Mouse (Mus musculus): ENCODE measurements around the gene Ppp1r10.

The Ppp1r10 gene

GRCm38 (mm10) chr17:35903343-35903991 is 12.8 kb upstream of the Ppp1r10 start:
- DNase-seq (ENCODE audit: low read depth) = no peak

- DNase-seq (ENCODE audit: low read depth) = no peak
Measured at GRCm38 (mm10) chr17:35903992-35904355, 12.3 kb upstream of the Ppp1r10 start.

GRCm38 (mm10) chr17:35905587-35905986 is 10.6 kb upstream of the Ppp1r10 start:
- DNase-seq (ENCODE audit: low read depth) = no peak

DNA sequence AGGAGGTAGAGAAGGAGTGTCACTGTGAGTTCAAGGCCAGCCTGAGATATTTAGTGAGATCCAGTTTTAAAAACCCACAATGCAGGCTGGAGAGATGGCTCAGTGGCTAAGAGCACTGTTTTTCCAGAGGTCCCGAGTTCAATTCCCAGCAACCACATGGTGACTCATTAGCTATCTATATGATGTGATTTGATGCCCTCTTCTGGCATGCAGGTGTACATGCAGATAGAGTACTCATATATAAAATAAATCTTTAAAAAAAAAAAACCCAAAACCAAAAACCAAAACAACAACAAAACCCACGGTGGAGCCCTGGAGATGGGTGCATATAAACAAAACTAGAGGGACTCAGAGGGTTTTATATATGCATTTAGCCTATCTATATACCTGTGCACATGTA is 8.6 kb upstream of the Ppp1r10 start:
- DNase-seq (ENCODE audit: low read depth) = no peak

DNA sequence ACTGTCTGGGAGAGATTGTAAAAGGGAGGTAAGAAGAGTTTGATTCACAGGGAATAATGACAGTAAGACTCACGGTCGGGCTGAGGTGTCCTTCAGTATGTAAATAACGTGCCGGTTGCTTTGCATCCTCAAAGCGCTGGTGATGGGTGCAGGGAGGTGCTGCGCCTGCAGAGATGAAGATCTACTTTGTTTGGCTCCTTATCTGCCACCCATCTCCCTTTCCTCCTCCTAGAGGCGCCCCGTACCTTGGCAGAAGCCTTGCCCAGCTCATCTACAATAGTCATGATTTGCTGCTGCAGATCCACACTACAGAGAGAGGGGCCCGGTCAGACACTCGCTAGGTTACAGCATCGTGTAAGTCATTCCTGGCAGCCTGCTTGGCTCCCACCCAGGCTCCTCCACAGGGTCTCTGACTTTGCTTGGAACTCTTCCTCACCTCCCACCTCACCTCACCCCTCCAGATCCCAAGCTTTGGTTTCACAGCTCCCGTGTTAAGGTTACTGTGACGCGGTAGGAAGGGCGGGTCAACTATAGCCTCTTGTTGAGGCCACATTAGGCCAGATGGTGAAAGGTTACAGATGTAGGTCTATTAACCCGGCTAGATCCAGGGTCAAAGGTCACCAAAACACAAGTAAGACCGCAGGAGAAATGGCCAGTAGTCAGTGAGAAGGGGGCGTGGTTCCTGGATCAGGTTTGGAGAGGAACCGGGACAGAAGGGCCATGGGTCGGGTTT is 6.9 kb upstream of the Ppp1r10 start:
- DNase-seq (ENCODE audit: low read depth) = no peak

DNA sequence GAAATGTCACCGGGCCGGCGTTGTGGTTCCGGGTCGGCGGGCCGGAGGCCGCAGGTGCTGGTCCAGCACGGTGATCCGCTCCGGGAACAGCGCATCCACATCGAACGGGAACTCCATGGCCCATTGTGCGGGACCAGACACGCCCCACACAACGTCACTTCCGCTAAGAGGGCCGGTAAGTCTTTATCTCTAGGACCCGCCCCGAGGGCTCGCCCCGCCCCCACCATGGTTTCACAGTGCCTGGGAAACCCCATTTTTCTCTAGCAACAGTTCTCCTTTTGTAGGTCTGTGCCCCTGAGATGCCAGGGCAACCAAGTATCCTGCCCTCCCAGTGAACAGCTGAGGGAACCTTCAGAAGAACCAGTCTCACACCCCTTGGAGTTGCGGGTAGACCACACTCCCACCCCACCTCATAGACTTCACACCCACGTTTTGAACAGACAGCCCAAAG is 6.3 kb upstream of the Ppp1r10 start, which contains the start of gene Atat1:
Gene Atat1 (minus strand): TSS at position 157 of the 451 bp plus-strand sequence.
- peak; percentile 96 for DNase-seq (ENCODE audit: low read depth)

DNA sequence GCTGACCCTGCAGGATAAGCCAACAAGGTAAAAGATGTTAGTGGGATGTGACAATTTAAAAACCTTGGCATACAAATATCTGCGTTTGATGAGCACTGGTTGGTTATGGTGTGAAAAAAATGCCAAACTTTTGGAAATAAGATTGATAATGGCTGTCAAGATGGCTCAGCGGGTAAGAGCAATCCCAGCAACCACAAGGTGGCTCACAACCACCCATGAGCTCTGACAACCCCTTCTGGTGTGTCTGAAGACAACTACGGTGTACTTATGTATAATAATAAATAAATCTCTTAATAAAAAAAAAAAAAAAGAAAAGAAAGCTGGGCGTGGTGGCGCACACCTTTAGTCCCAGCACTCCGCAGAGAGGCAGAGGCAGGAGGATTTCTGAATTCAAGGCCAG is 1.3 kb upstream of the Ppp1r10 start:
- no peak for DNase-seq (ENCODE audit: low read depth)

DNA sequence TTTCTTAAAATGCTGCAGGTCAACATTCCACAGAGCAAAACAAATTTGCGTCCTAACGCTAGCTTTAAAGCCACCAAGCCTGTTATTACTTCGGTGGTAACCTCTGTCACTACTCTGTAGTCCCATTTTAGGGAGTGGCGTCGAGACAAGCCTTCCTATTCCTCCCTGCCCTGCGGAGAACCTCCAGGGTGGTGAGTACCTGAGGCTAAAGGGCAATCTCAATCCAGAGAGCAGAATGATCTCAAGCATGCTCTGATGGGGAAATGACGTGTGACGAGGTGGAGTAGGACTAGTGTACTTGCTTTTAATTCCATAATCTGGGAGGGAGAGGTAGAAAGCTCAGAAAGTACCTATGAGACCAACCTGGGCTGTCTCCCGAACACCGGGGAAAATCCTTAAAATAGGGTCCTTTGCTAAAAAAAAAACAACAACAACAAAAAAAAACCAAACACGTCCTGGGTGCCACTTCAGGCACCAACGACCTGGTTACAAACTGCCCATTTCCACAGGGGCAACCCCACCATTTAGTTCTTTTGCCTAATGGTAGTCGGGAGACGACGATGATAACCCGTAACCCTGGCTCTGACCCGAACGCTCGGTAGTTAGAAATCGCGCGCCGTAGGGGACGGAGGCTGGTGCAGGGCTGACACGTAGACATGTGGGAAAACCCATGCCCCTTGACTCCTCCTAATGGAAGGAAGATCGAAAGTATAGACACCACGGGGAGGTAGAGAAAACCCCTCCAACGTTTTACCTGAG is 517 bp upstream of the Ppp1r10 start:
- no peak for DNase-seq (ENCODE audit: low read depth)

- no peak for DNase-seq (ENCODE audit: low read depth)
Measured at GRCm38 (mm10) chr17:35917143-35917462, 869 bp downstream of the Ppp1r10 start.

GRCm38 (mm10) chr17:35917463-35918251 is 1.4 kb downstream of the Ppp1r10 start:
- DNase-seq (ENCODE audit: low read depth) = no peak

- no peak for DNase-seq (ENCODE audit: low read depth)
Measured at GRCm38 (mm10) chr17:35918276-35919059, 2.2 kb downstream of the Ppp1r10 start.

GRCm38 (mm10) chr17:35919060-35919715 is 3.0 kb downstream of the Ppp1r10 start:
- DNase-seq (ENCODE audit: low read depth) = peak; percentile 97

- DNase-seq (ENCODE audit: low read depth) = no peak
Measured at GRCm38 (mm10) chr17:35919864-35920301, 3.6 kb downstream of the Ppp1r10 start.

DNA sequence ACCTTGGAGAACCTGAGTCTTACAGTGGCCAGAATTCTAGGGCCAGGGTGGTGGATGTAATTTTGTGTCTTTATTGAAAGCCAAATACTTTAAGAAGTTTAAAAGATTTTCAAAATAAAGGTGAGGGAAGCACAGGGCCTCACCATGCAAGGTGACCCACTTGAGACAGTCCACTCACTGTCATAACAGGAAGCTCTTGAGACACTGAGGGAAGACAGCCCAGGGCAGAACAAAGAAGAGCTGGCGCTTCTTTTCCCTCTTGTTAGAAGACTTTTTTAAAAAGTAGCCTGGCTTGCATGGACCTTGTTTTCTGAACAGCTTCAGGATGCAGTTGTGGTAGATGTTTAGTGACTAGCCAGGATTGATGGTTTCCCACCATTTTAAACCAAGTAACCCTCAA is 4.2 kb downstream of the Ppp1r10 start:
- DNase-seq (ENCODE audit: low read depth) = no peak

- DNase-seq (ENCODE audit: low read depth) = no peak
Measured at GRCm38 (mm10) chr17:35920862-35921562, 4.8 kb downstream of the Ppp1r10 start.

GRCm38 (mm10) chr17:35921710-35922109 is 5.5 kb downstream of the Ppp1r10 start:
- DNase-seq (ENCODE audit: low read depth) = no peak

DNA sequence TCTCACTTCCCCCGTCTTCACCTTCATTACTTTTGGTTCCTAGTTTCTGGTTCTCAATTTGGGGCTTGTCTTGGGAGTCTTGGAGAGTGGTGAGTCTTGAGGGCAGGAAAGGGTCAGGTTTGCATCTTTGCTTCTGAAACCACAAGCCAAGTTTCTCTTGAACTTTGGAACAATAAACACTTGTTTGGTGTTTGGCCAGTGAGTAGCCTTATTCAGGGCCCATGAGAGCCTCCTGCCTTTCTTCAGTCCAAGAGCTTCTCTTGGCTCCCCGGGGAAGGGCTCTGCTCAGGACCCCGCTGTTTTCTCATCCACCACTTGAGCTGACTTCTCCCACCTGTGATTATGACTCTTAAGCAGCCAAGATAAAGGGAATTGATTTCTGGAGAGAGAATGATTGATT is 6.3 kb downstream of the Ppp1r10 start:
- DNase-seq (ENCODE audit: low read depth) = no peak

GRCm38 (mm10) chr17:35923281-35923680 is 7.0 kb downstream of the Ppp1r10 start:
- DNase-seq (ENCODE audit: low read depth) = no peak

GRCm38 (mm10) chr17:35927471-35927870 is 11.2 kb downstream of the Ppp1r10 start:
- DNase-seq (ENCODE audit: low read depth) = no peak

DNA sequence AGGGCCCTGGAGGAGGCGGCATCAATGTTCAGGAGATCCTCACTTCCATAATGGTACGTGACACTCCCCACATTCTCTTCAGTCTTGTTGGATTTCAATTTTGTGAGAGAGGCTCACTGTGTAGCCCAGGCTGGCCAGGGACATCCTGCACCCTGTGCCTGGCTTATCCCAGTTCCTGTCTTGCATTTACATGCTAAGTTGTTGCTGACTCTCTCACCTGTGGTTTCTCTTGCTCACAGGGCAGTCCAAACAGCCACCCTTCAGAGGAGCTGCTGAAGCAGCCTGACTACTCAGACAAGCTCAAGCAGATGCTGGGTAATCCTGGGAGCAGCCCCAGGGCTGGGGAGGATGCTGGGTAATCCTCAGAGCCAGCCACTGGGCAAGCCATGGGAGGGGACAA is 13.3 kb downstream of the Ppp1r10 start:
- DNase-seq (ENCODE audit: low read depth) = no peak
